Mouse (Mus musculus) bone marrow, adult 2 months (tissue): ENCODE data around the gene Zfp11.

Experiments
- CTCF ChIP-seq: fragments of 200-500 bp; IDR thresholded peaks from 2 replicates; pipeline ENCODE4 v1.5.1; 2011; ENCODE audit warnings: low read length, control low read depth; ENCODE audit not compliant: control insufficient read depth, insufficient read depth
- POLR2A ChIP-seq: fragments of 200-500 bp; IDR thresholded peaks from 2 replicates; pipeline ENCODE4 v1.6.1; 2011; ENCODE audit warnings: low read depth, mild to moderate bottlenecking, control low read depth, low read length, borderline replicate concordance; ENCODE audit not compliant: control insufficient read depth

DNA sequence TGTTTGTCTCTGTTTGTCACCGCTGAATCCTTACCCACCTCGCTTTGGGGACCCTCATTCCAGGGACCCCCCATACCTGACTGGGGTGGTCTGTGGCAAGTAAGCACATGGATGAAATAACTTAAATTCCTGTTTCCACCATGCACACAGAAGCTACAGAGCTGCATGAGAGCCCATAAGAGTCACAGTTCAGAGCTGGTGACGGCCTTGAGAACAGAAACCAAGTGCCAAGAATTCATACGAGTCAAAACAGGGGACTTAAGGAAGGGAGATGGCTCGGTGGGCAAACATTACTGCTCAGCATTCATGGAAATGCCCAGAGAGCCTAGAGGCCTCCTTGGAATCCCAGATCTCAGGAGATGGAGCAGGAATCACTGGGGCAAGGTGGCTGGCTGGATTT, 5.8 kb downstream of the Zfp11 start:
- TF ChIP-seq CTCF, result no peak
- TF ChIP-seq POLR2A, result no peak
